Mouse (Mus musculus) lung, postnatal 0 days (tissue): ENCODE measurements around the gene Tmem168.

Source experiments
- CTCF ChIP-seq: IDR thresholded peaks from 2 replicates; pipeline ENCODE4 v1.5.1; 2016; ENCODE audit warnings: antibody characterized with exemption, mild to moderate bottlenecking
- EP300 ChIP-seq: IDR thresholded peaks from 2 replicates; pipeline ENCODE4 v1.6.1; 2016; ENCODE audit warnings: antibody characterized with exemption, mild to moderate bottlenecking, control low read depth

DNA sequence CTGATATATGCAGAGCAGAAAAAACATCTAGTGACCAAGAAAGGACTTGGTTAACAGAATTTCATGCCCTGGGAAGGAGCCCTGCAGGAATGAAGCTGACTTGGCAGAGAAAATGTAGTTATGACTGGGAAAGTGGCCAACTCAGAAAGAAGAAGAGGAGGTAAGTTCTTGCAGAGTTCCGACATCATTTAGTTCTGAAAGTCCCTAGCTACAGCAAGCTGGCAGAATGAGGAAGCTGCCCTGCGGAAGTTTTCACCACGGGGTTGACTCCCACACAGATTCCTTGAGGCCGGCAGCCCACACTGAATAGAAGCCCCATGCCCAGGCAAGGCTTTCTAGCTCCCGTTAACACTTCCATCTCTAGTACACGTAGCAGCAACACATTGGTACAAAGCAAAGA lies 6.3 kb downstream of the Tmem168 start:
- TF ChIP-seq CTCF (no peak), EP300 (no peak)
